Mouse (Mus musculus) midbrain, embryonic 15.5 days (tissue): ENCODE data around the gene Olah. TPM values are rescaled to one million over a fixed set of nuclear protein-coding genes. Genes with fewer than 3 reads are reported as not detected.

Experiments
- ATAC-seq: fragments of 200-750 bp; cut with Nextera tagmentation; replicated peaks from 2 replicates; pipeline ENCODE4 v1.8.0; 2017; ENCODE audit warnings: moderate TSS enrichment
- H3K27ac ChIP-seq: fragments of 300-500 bp; sonication (generic); 2 replicates; pipeline ENCODE4 v1.5.1; 2015; ENCODE audit warnings: mild to moderate bottlenecking, inconsistent platforms
- H3K27me3 ChIP-seq: fragments of 300-500 bp; sonication (generic); replicated peaks from 2 replicates; pipeline ENCODE4 v1.6.1; 2015; ENCODE audit warnings: inconsistent platforms
- H3K36me3 ChIP-seq: fragments of 300-500 bp; sonication (generic); replicated peaks from 2 replicates; pipeline ENCODE4 v1.6.1; 2015; ENCODE audit warnings: inconsistent platforms
- H3K4me1 ChIP-seq: fragments of 300-500 bp; sonication (generic); 2 replicates; pipeline ENCODE4 v1.6.1; 2015; ENCODE audit warnings: inconsistent platforms
- H3K4me2 ChIP-seq: fragments of 300-500 bp; sonication (generic); 2 replicates; pipeline ENCODE4 v1.6.1; 2015; ENCODE audit warnings: inconsistent platforms, mild to moderate bottlenecking, moderate library complexity
- H3K4me3 ChIP-seq: fragments of 300-500 bp; sonication (generic); 2 replicates; pipeline ENCODE4 v1.5.1; 2015; ENCODE audit warnings: mild to moderate bottlenecking, inconsistent platforms
- H3K9ac ChIP-seq: fragments of 300-500 bp; sonication (generic); 2 replicates; pipeline ENCODE4 v1.6.1; 2015; ENCODE audit warnings: mild to moderate bottlenecking, inconsistent platforms
- H3K9me3 ChIP-seq: fragments of 300-500 bp; sonication (generic); 2 replicates; pipeline ENCODE4 v1.6.1; 2016; ENCODE audit warnings: inconsistent platforms
- WGBS: fragments of 180-500 bp; shearing (Covaris S2); methylation state at CpG from one replicate; pipeline ENCODE4 v1.1.7; 2015; ENCODE audit warnings: mixed read lengths; 5-methylcytosine and 5-hydroxymethylcytosine counted together
- polyA plus RNA-seq: library from polyadenylated mRNA; unstranded; fragments of >200 nt; fragmentation: Nextera tagmentation; extraction: Ambion mirVana; gene quantifications from 2 replicates; pipeline ENCODE4 v1.2.1, GENCODE M21; 2015

Olah gene
- polyA plus RNA-seq, 1 experiment from 2014 or later = not detected

DNA sequence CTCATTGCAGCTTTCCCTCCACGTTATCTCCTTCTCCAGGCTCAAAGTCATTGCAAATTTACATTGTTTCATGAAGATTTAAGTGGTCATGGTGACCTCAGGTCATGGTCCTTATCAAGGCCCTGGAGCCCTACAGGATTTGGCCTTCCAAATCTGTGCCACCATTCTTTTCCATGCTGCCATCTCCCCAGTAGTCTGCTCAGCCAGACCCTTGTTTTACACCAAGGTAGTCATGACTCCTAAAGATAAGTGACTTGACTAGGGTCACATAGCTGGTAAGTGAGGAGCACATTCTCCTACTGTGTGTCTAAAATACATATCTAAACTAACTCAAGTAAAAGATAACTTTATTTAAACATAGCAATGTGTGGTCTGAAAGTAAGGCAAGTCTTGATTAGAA lies 104.8 kb downstream of the Olah start:
- Histone ChIP-seq H3K9ac (no peak overlapping the region), H3K27me3 (no peaks in the 10 kb centered on the region), H3K36me3 (no peaks in the 10 kb centered on the region), H3K4me2 (no peak overlapping the region), H3K4me1 (no peaks in the 10 kb centered on the region), H3K4me3 (no peak overlapping the region), H3K9me3 (no peaks in the 10 kb centered on the region), H3K27ac (no peak overlapping the region)
- ATAC-seq = no peak
- 88% methylated on average over 1 of the region's 1 CpGs for WGBS

Other genes with a start within 250 kb of the Olah start
- gene Nmt2, start 113.0 kb downstream of the Olah start, polyA plus RNA-seq = 110 and 115 TPM in 2 replicates
- 9.7 and 10.9 TPM in 2 replicates for gene Rpp38, start 64.6 kb downstream of the Olah start, polyA plus RNA-seq
- gene Acbd7, start 61.0 kb downstream of the Olah start, polyA plus RNA-seq = 1.6 and 2.8 TPM in 2 replicates
- 5.1 and 6.9 TPM in 2 replicates for gene Meig1, start 25.4 kb upstream of the Olah start, polyA plus RNA-seq
- gene Dclre1c, start 26.9 kb upstream of the Olah start, polyA plus RNA-seq = 9.5 and 9.6 TPM in 2 replicates
- gene Suv39h2, start 77.8 kb upstream of the Olah start, polyA plus RNA-seq = 8.2 TPM in 2 replicates
- 9.2 and 9.7 TPM in 2 replicates for gene Gm45902, start 115.6 kb upstream of the Olah start, polyA plus RNA-seq
- 62.3 and 64.1 TPM in 2 replicates for gene Hspa14, start 115.6 kb upstream of the Olah start, polyA plus RNA-seq
- gene Cdnf, start 115.8 kb upstream of the Olah start, polyA plus RNA-seq = 0.17 and 0.26 TPM in 2 replicates
- gene Fam107b, start 173.3 kb upstream of the Olah start, polyA plus RNA-seq = 30.3 and 32.4 TPM in 2 replicates